Mouse (Mus musculus) E14TG2a.4 (cell line): ENCODE data around the gene Epha6.

ENCODE experiments used
- CTCF ChIP-seq: conservative IDR thresholded peaks from 2 replicates; pipeline ENCODE4 v1.5.1; 2014; ENCODE audit warnings: low read length
- NANOG ChIP-seq: IDR thresholded peaks from 2 replicates; pipeline ENCODE4 v1.6.1; 2014; ENCODE audit warnings: borderline replicate concordance, low read length, mixed read lengths
- POU5F1 ChIP-seq: IDR thresholded peaks from 2 replicates; pipeline ENCODE4 v1.6.1; 2014; ENCODE audit warnings: low read length, borderline replicate concordance

GRCm38 (mm10) chr16:60435283-60435682 lies 170.0 kb downstream of the Epha6 start:
- TF ChIP-seq CTCF (peak; percentile 44), POU5F1 (no peak), NANOG (no peak)
